Mouse (Mus musculus): Measurements from ENCODE around the gene Idh1. TPM values are rescaled to one million over a fixed set of nuclear protein-coding genes. Genes with fewer than 3 reads are reported as not detected.

Idh1 gene
- 99.9 and 170 TPM in 2 replicates for polyA plus RNA-seq (2012; rRNA removed; ENCODE audit: low replicate concordance)

DNA sequence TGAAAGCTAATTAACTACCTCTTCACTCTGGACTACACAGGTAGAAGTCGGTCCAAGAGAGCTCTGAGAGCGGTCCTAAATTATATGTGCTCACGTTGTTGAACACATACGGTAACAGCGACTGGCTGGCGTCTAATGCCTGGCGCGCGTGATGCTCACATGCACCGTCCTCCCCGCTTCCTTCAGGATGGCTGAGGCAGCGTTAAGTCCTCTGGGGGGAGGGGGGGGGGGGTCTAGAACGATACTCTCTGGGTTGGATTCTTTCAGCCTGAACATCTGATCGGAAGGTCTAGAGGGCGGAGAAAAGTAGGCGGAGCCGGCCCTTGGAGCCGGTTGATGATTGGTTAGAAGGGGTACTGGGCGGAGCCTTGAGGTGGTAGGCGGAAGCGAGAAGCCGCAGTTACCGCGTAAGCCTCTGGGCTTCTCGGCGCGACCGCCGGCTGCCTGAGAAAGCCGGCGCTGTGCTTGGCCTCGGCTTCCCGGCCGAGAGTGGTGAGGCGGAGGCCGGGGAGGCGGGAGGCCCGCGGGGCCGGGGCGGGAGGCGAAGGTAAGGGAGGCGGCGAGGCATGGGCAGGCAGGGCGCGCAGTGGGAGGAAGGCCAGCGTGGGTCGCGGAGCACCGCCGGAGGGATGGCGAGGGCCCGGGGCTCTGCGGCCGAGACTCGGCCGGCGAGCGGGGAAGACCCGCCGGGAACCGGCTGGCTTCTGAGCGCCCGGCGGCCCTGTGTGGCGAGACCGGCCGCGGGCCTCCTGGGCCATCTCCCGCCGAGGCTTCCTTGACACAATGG lies at the start of gene Idh1, which contains the start of gene Pikfyve:
Gene Idh1, minus strand, starts transcription at position 214 of the 787 bp plus-strand sequence.
Gene Pikfyve, plus strand, starts transcription at position 397 of the 787 bp plus-strand sequence.

DNA sequence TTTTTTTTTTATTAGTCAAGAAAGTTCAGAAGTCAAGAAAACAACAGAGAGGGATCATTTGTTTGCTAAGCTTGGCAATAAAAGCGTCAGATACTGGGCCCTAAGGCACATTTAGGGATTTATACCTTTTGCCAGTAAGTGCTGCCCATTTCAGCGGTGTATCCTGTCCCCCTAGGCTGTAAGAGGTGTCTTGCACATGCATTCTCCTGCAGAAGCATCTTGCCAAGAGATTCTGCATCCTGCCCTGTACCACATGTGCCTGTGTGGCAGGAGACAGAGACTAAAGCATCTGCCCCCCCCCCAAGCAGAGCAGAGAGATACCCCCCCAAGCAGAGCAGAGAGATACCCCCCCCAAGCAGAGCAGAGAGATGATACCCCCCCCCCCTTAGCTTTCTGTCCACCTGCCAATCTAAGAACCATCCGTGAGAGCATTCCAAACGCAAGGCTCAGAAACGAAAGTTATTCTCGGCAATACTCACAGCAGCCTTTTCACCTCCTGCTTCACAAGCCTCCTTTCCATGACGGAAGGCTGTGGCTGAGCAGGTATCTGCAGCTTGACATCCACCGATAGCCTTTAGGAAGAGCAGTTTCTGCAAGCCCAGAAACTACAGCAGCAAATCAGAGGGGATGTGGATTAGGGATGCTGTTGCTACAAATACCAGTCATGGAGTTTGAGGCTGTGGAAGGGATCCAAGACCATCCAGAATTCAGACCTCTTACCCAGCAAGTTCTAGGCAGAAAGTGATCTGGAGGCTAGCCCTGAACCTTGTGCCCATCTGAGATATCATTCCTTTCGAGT lies 63.5 kb downstream of the Idh1 start, which contains the start of gene D630023F18Rik:
Gene D630023F18Rik, minus strand, starts transcription at position 641 of the 799 bp plus-strand sequence.

DNA sequence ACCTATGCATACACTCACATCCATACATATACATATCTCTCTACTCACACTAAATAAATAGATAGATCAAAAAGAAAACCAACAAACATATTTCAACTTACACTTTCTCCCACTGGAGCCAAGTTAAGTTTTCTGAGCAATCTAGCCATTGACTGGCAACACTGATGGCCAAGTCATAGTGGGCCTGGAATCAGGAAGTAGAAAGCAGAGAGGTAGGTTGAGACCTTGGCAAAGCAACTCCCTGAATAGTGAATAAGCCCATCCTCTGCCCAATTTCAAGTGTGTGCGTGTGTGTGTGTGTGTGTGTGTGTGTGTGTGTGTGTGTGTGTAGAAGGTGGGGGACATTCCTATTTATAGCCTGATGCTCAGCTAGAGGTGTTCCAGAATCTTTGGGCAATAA lies 66.9 kb downstream of the Idh1 start, which contains the start of gene Gm28845:
Gene Gm28845, minus strand, starts transcription at position 121 of the 400 bp plus-strand sequence.

Other genes starting within 250 kb of the Idh1 start
- 7.2 and 9.1 TPM in 2 replicates for gene Plekhm3, start 229.7 kb downstream of the Idh1 start, polyA plus RNA-seq (2012; rRNA removed; ENCODE audit: low replicate concordance)
- gene Akr1cl, start 153.7 kb downstream of the Idh1 start, polyA plus RNA-seq (2012; rRNA removed; ENCODE audit: low replicate concordance) = 0.13 and 2.4 TPM in 2 replicates
- not detected in 2 replicates for gene Cryge, start 135.4 kb downstream of the Idh1 start, polyA plus RNA-seq (2012; rRNA removed; ENCODE audit: low replicate concordance)
- gene Crygd, start 123.0 kb downstream of the Idh1 start, polyA plus RNA-seq (2012; rRNA removed; ENCODE audit: low replicate concordance) = not detected in 2 replicates
- not detected in 2 replicates for gene Crygc, start 112.8 kb downstream of the Idh1 start, polyA plus RNA-seq (2012; rRNA removed; ENCODE audit: low replicate concordance)
- not detected in 2 replicates for gene Crygb, start 104.2 kb downstream of the Idh1 start, polyA plus RNA-seq (2012; rRNA removed; ENCODE audit: low replicate concordance)
- not detected in 2 replicates for gene Cryga, start 83.1 kb downstream of the Idh1 start, polyA plus RNA-seq (2012; rRNA removed; ENCODE audit: low replicate concordance)
- gene Gm28845, start 66.9 kb downstream of the Idh1 start, polyA plus RNA-seq (2012; rRNA removed; ENCODE audit: low replicate concordance) = not detected in 2 replicates
- not detected in 2 replicates for gene D630023F18Rik, start 63.3 kb downstream of the Idh1 start, polyA plus RNA-seq (2012; rRNA removed; ENCODE audit: low replicate concordance)
- 11.5 and 14.1 TPM in 2 replicates for gene Pikfyve, start 183 bp upstream of the Idh1 start, polyA plus RNA-seq (2012; rRNA removed; ENCODE audit: low replicate concordance)
- gene Pth2r, start 95.6 kb upstream of the Idh1 start, polyA plus RNA-seq (2012; rRNA removed; ENCODE audit: low replicate concordance) = not detected in 2 replicates

Measured in subcutaneous adipose tissue, adult 2 months (tissue).